Mouse (Mus musculus) lung, postnatal 36 days (tissue): Measurements from ENCODE around the gene Slc29a1.

ENCODE experiments used
- DNase-seq: peaks from one replicate; pipeline ENCODE4 v3.0.0; 2022; ENCODE audit warnings: mixed read lengths

The Slc29a1 gene

DNA sequence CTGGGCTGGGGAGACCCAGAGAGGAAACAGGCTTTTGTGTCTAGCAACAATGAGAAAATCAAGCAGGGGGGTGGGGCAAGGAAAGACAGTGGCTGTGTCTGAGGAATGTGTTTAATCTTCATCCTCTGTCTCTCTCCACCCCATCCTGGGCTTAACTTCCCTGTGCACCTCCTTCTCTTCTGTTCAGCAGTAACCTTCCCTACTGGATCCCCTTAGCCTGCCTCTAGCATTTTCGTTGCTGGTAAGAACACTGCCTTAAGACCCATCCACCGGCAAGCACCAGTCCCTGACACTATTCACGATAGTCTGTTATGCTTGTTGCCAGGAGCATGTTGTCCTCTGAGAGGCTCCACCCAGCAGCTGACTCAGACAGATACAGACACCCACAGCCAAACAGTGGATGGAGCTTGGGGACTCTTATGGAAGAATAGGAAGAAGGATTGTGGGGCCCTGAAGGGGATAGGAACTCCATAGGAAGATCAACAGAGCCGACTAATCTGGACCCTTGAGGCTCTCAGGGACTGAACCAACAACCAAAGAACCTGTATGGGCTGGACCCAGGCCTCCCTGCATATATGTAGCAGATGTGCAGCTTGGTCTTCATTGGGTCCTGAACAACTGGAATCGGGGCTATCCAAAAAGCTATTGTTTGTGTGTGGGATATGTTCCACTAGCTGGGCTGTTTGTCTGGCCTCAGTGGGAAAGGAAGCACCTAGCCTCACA is 10.9 kb upstream of the Slc29a1 start:
- DNase-seq = peak; percentile 68

GRCm38 (mm10) chr17:45608396-45608795 is 9.0 kb upstream of the Slc29a1 start:
- DNase-seq = no peak

GRCm38 (mm10) chr17:45606992-45607879 is 7.8 kb upstream of the Slc29a1 start:
- no peak for DNase-seq

DNA sequence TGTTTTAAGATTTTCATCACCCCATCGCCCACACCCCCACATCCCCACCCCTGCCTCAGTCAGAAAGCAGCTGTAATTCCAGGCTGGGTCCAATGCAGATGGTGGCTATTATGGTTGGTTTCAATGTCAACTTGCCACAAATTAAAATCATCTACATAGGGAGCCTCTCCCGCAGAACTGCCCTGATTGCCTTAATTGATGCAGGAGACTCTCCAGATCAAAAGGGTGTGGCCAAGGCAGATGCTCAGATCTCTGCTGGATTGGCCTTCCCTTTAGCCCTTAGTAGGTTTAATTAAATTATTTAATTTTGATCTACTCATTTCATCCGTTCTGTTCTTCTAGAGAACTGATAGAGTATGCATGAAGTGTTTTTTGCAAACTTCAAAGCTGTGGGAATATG is 3.6 kb upstream of the Slc29a1 start:
- no peak for DNase-seq

- DNase-seq = no peak
These were observed 2.5 kb upstream of the Slc29a1 start, which contains the start of gene Mymx for GRCm38 (mm10) chr17:45601877-45602304. Mymx (minus strand) TSS chr17:45602102.

- DNase-seq = no peak
These were observed 1.9 kb upstream of the Slc29a1 start for GRCm38 (mm10) chr17:45601325-45601724.

DNA sequence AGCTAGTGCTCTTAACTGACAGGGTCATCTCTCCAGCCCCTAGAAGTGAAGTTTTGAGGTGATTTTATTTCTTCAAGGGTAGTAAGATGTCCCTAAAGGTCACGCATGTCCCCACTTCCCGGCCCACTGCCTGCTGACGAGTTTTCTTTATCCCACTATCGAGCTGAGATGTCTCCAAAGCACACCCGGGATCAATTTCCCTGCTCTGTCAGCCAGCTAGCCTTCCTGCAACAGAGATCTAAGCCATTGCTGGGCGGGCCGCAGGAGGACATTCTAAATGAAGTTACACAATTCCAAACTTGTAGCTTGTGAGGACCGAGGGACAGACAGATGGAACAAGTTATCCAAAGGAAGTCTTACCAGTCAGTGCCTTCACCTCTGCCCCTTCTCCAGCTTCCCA is 861 bp upstream of the Slc29a1 start:
- DNase-seq = no peak

- DNase-seq = no peak
These were observed 515 bp downstream of the Slc29a1 start for GRCm38 (mm10) chr17:45598891-45599290.

GRCm38 (mm10) chr17:45598376-45598775 is 1.0 kb downstream of the Slc29a1 start:
- DNase-seq = no peak

- DNase-seq = peak; percentile 69
These were observed 1.6 kb downstream of the Slc29a1 start for GRCm38 (mm10) chr17:45597787-45598186.

DNA sequence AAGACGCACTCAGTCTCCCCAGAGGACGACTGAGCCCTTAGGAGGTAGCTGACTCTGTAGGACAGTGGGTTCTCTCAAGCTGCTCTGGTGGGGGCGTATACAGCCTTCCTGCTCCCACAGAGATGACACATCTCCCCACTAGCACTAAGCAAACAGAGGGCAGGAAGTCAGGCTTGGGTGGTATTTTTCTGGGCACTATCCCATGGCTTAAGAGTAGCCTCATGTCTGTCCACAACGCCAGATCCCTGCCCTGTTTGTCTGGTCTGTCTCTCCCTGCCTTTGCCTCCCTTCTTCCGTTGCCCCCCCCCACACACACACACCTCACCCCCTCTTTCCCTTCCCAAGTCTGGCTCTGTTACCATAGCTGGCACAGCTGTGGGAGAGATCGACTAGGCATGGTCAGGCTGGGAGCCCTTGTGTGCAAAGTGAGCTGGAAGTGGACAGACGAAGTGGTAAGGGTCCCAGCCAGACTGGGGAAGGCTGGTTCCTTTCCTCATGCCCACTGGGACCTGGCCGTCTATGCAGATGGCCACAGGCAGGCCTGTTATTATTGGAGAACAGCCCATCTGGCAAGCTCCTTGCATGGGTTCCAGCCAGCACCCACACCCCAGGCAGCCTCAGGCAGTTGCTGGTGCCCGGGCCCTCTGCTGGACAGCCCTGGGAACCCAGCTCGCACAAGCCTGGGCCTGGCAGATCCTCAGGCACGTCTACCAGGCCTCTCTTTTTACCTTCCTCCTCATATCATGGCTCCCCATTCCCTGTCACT is 2.6 kb downstream of the Slc29a1 start:
- peak; percentile 89 for DNase-seq

- DNase-seq = no peak
These were observed 3.5 kb downstream of the Slc29a1 start for GRCm38 (mm10) chr17:45595736-45596390.

- peak; percentile 84 for DNase-seq
These were observed 4.3 kb downstream of the Slc29a1 start for GRCm38 (mm10) chr17:45594881-45595735.

- no peak for DNase-seq
These were observed 5.2 kb downstream of the Slc29a1 start for GRCm38 (mm10) chr17:45594195-45594594.

- no peak for DNase-seq
These were observed 5.9 kb downstream of the Slc29a1 start for GRCm38 (mm10) chr17:45593479-45593878.

DNA sequence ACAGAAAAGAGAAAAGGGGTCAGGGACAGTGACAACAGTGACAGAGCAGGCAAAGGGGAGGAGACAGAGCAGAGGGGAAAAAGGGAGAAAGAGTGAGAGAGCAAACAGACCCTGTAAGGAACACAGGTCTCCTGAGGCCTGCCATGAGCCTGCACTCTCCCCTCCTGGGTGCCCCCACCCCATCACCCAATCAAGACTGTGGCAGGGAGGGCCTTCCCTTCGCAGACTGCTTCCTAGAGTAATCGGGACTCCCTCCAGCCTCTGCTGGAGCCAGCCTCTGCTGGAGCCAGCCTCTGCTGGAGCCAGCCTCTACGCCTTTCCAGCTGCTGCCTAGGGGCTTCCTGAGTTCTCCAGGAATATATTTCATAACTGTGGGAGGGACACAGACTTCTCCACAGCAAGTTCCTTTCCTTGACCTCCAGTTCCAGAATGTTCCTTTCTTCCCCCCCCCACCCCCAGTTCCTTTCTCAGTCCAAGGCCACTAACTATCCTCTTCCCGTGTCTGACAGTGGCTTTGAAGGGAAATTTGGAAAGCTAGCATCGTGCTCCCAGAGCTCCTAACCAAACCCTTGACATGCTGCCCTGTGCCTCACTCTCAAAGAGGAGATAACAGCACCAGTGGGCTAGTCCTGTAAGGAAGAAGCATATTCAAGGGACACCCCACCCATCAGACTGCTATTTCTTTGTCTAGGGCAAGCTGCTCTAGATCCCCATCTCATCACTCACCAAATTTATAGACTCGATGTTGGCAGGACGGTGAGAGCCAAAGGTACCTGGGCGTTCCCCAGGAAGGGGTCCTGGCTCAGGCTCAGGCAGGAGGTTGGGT is 6.6 kb downstream of the Slc29a1 start:
- DNase-seq = no peak

DNA sequence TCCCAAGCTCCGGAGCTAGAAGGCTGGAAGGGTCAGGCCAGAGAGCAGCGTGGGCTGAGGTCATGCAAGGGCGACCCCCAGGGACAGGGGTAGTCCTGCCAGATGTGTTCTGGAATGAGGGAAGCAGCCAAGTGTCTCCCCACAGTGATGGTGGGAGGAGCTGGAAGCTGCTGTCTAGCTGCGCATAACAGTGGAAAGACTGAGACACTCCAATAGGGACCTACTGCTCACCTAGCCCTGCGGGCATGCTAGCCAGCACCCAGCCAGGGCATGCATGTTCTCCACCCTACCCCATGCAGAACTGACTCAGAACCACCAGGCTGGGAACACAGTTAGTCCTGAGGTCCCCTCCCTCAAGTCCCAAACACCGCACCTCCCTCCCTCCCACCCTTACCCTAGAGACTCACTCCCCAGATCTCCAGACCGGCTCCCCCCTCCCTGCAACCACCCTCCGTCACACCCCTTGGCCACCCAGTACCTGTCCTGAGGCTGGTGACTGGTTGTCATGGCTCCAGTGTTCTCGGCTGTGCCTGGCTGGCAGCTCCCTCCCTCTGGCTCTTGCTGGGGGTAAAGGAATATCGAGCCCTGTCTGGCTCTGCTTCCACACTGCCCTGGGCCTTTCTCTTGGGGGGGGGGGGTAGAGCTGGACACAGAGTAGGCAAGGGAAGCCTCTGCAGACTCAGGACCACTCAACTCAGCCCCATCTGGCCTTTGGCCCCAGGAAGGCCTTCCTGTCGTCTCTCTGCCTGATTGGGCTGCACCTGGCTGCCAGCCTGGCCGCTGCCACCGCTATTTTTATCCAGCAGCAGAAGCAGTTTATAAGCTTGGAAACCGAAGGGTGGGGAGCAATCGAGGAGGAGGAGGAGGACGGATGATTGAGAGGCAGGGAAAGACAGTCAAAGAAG is 7.5 kb downstream of the Slc29a1 start:
- DNase-seq = no peak

GRCm38 (mm10) chr17:45590410-45590809 is 9.0 kb downstream of the Slc29a1 start:
- no peak for DNase-seq

DNA sequence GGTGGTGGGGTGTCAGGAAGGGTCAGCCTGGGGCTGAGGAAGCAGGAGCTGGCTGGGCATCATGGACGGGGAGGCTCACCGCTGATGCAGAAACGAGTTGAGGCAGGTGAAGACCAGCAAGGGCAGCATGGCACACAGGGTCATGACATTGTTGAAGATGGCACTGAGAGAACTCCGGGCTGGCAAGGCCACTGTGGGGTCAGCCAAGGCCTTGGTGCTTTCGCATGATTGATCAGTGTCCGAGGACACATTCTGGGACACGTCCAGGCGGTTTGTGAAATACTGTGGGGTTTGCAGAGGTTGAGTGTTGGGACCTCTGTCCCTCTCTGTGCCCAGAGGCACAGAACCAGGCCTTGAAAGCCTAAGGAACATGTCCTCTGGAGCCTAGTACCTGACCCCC is 9.6 kb downstream of the Slc29a1 start:
- no peak for DNase-seq

DNA sequence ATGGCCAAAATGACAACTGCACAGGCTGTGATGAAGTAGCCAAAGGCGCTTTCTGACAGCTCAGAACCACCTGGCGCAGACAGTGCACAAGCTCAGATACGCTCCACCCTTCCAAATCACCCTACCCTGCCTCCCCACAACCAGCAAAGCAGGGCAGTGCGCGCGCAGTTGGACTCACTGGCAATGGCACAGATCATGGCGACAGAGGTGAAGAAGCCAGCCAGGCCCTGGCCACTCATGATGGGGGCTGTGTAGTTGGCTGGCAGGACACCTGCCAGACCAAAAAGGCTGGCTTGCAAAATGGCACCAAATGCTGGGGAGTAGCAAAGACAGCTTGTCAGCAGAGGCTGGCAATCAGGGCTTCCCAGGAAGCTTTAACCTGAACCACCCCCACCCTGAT is 10.2 kb downstream of the Slc29a1 start:
- no peak for DNase-seq
